Mouse (Mus musculus): Measurements from ENCODE around the gene 4930524J08Rik. TPM values are rescaled to one million over a fixed set of nuclear protein-coding genes. Genes with fewer than 3 reads are reported as not detected.

4930524J08Rik gene
- polyA plus RNA-seq, 1 experiment from 2014 or later, result 1.7 TPM

DNA sequence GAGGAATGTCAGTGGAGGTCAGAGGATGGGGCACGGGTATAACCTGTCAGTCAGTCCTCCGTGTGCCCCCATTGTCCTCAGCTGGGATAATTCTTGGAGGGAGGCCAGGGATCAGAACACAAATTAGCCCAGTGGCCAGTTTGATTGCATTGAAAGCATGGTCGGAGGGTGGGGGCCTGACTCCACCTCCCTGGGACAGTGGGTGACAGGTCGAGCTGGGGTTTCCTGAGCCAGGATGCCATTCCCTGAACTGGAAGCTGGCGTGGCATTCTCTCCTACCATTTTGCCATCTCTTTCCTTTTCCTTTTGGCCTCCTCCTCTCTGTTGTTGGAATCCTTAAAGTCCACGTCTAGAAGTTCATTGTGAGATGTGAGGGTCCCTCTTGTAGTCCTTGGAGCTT lies 27.0 kb downstream of the 4930524J08Rik start:
- Histone ChIP-seq H3K27me3 (no peaks in the 10 kb centered on the region), H3K27ac (replicated peaks) (no peak overlapping the region), H3K4me3 (replicated peaks) (no peak overlapping the region), H3K9ac (no peak overlapping the region), H3K4me2 (replicated peaks) (no peak overlapping the region), H3K4me1 (no peaks in the 10 kb centered on the region), H3K9me3 (replicated peaks) (no peaks in the 10 kb centered on the region), H3K36me3 (no peaks in the 10 kb centered on the region)
- WGBS, result 86% methylated on average over 6 of the region's 6 CpGs
- no peak for ATAC-seq (ENCODE audit: insufficient number of reproducible peaks, low FRiP score, low TSS enrichment, low read depth)

DNA sequence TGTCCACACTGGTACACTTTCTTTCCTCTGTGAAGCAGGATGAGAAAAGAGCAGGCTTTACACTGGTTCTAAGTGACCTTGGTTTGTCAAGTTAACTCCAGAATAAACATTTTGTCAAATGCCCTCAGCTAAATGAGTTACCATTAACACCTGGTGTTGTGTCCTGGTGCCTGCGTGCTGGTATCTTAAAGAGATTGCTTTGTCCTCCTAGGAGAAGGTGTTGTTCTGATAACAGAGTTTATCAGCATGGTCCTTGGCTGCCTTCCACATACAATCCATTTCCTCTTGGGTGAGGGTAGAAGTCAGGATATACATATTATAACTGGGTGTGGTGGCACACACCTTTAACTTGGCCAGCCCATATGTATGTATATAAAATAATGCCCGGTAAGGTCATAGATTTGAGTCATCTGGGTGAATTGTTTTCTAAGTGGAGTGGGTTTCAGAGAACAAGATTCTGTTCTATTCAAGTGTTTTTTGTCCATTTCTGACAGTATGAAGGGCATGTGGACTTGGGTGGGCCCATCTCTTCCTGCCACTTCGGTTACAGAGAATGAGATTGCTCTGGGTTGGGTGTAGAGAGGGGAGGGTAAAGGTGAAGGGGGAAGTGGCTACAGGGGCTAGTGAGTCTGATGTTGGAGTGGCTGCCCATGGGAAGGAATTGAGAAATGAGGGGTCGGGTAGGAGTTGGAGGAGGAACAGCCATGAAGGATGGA lies 27.6 kb downstream of the 4930524J08Rik start:
- H3K4me1 ChIP-seq, result no peaks in the 10 kb centered on the region
- no peaks in the 10 kb centered on the region for H3K36me3 ChIP-seq
- H3K27me3 ChIP-seq, result no peaks in the 10 kb centered on the region
- no peak overlapping the region for H3K4me3 ChIP-seq (replicated peaks)
- no peak overlapping the region for H3K27ac ChIP-seq (replicated peaks)
- H3K9ac ChIP-seq, result no peak overlapping the region
- no peak for ATAC-seq (ENCODE audit: insufficient number of reproducible peaks, low FRiP score, low TSS enrichment, low read depth)
- H3K4me2 ChIP-seq (replicated peaks), result no peak overlapping the region
- H3K9me3 ChIP-seq (replicated peaks), result no peaks in the 10 kb centered on the region
- 89% methylated on average over 4 of the region's 4 CpGs for WGBS

DNA sequence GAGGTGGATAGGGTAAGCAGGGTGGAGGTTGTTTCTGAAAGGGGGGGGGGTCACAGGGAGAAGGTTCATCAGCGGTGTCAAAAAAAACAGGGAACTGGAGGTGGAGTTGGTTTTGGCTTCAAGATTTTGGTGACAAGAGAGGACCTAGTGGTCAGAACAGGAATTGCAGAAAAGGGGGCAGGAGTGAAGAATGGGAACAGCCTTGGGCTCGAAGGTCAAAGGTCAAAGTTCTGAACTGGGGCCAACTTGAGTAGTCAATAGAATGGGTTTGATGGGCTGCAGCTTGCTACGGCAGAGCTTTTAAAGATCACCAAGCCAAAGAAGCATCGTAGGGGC lies 28.1 kb downstream of the 4930524J08Rik start:
- Histone ChIP-seq H3K4me2 (replicated peaks) (no peak overlapping the region), H3K4me1 (no peaks in the 10 kb centered on the region), H3K27me3 (no peaks in the 10 kb centered on the region), H3K36me3 (no peaks in the 10 kb centered on the region), H3K9me3 (replicated peaks) (no peaks in the 10 kb centered on the region), H3K27ac (replicated peaks) (no peak overlapping the region), H3K9ac (no peak overlapping the region), H3K4me3 (replicated peaks) (no peak overlapping the region)
- no peak for ATAC-seq (ENCODE audit: insufficient number of reproducible peaks, low FRiP score, low TSS enrichment, low read depth)
- 68% methylated on average over 4 of the region's 4 CpGs for WGBS

DNA sequence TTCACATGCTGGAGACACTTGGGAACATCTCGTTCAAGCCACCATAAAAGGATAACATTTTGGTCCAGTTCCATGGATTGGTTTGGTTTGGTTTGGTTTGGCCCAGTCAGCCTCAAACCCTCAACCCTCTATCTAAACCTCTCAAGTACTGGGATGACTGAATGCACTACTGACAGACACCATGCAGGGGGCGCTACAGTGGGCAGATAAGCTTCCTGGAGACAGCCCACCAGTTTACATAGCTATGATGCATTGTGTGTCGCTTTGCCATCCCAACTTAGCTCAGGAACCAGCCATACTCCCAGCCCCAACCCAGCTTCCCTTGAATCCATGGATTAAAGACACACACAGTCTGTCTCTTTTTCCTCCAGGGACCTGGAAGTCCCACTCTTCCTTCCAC lies 29.6 kb downstream of the 4930524J08Rik start:
- H3K27me3 ChIP-seq, result no peaks in the 10 kb centered on the region
- H3K9ac ChIP-seq, result no peak overlapping the region
- no peaks in the 10 kb centered on the region for H3K36me3 ChIP-seq
- no peak for ATAC-seq (ENCODE audit: insufficient number of reproducible peaks, low FRiP score, low TSS enrichment, low read depth)
- no peak overlapping the region for H3K4me3 ChIP-seq (replicated peaks)
- no peaks in the 10 kb centered on the region for H3K9me3 ChIP-seq (replicated peaks)
- no peak overlapping the region for H3K4me2 ChIP-seq (replicated peaks)
- H3K27ac ChIP-seq (replicated peaks), result no peak overlapping the region
- WGBS, result 52% methylated on average over 3 of the region's 3 CpGs
- H3K4me1 ChIP-seq, result no peaks in the 10 kb centered on the region

DNA sequence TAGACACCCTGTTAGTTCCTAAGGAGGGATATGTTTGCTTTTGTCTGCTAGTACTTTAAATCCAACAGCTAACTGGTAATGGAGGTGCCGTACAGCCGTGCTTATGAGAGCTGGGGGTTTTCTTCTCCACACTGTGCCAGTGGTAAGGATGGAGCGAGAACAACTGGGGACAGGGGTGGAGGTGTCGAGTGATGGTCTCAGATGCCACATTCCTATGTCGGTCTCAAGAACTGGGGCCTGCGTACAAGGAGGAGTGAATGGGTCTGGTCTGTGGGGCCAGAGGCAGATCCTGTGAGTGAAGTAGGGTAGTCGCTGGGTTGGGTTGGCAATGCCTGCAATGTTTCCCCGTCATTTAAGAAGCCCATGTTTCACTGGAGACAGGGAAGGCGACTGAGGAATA lies 33.7 kb downstream of the 4930524J08Rik start:
- 84% methylated on average over 9 of the region's 9 CpGs for WGBS
- Histone ChIP-seq H3K9me3 (replicated peaks) (no peaks in the 10 kb centered on the region), H3K36me3 (no peaks in the 10 kb centered on the region), H3K4me1 (no peaks in the 10 kb centered on the region), H3K27me3 (no peaks in the 10 kb centered on the region), H3K9ac (no peak overlapping the region), H3K27ac (replicated peaks) (no peak overlapping the region), H3K4me3 (replicated peaks) (no peak overlapping the region), H3K4me2 (replicated peaks) (no peak overlapping the region)
- ATAC-seq (ENCODE audit: insufficient number of reproducible peaks, low FRiP score, low TSS enrichment, low read depth), result no peak

DNA sequence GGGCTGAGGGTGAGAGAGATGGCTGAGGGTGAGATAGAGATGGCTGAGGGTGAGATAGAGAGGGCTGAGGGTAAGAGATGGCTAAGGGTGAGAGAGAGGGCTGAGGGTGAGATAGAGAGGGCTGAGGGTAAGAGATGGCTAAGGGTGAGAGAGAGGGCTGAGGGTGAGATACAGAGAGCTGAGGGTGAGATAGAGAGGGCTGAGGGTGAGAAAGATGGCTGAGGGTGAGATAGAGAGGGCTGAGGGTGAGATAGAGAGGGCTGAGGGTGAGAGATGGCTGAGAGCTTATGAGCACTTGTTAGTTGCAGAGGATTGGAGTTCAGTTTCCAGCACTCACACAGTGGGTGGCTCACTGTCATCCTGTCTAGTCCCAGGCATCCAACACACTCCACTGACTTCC lies 41.2 kb downstream of the 4930524J08Rik start:
- H3K4me2 ChIP-seq (replicated peaks), result no peak overlapping the region
- H3K9ac ChIP-seq, result no peak overlapping the region
- H3K27me3 ChIP-seq, result no peaks in the 10 kb centered on the region
- H3K4me1 ChIP-seq, result no peaks in the 10 kb centered on the region
- H3K36me3 ChIP-seq, result no peaks in the 10 kb centered on the region
- no peak for ATAC-seq (ENCODE audit: insufficient number of reproducible peaks, low FRiP score, low TSS enrichment, low read depth)
- no peak overlapping the region for H3K4me3 ChIP-seq (replicated peaks)
- no peak overlapping the region for H3K27ac ChIP-seq (replicated peaks)
- H3K9me3 ChIP-seq (replicated peaks), result no peaks in the 10 kb centered on the region

DNA sequence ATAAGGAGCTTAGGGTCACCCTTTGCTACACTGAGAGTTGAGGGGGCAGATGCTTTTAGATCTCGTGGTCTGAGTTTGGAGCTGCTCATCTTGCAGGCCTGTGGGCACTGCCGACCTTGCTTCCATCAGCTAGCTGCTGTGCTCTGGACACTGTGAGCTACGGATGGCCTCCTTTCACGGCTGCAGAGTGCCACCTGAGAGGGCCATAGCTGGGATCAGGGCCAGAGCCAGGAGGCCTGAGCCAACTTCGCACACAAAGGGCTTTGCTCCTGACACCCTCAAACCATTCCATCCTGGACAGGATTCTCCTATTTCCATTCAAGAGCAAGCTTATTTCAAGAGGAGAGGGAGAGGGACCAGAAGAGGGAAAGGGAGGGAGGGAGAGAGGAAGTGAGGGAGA lies 45.5 kb downstream of the 4930524J08Rik start:
- 59% methylated on average over 5 of the region's 5 CpGs for WGBS
- ATAC-seq (ENCODE audit: insufficient number of reproducible peaks, low FRiP score, low TSS enrichment, low read depth), result no peak

DNA sequence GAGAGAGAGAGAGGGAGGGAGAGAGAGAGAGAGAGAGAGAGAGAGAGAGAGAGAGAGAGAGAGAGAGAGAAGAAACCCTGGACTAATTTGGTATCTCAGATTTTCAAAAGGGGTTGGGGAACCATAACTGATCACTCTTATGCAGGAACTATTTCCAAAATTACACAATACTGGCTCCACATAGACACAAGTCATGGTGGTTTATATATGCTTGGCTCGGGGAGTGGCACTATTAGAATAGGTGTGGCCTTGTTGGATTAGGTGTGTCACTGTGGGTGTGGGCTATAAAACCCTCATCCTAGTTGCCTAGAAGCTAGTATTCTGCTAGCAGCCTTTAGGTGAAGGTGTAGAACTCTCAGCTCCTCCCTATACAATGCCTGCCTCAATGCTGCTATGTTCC lies 46.0 kb downstream of the 4930524J08Rik start:
- Histone ChIP-seq H3K4me3 (replicated peaks) (no peak overlapping the region), H3K27me3 (no peaks in the 10 kb centered on the region), H3K9me3 (replicated peaks) (no peaks in the 10 kb centered on the region), H3K4me1 (no peaks in the 10 kb centered on the region), H3K36me3 (no peaks in the 10 kb centered on the region), H3K27ac (replicated peaks) (no peak overlapping the region), H3K4me2 (replicated peaks) (no peak overlapping the region), H3K9ac (no peak overlapping the region)
- no peak for ATAC-seq (ENCODE audit: insufficient number of reproducible peaks, low FRiP score, low TSS enrichment, low read depth)
- WGBS, result 78% methylated on average over 1 of the region's 1 CpGs

More for the DNA sequence above, 45.5 kb downstream of the 4930524J08Rik start:
- H3K4me2 ChIP-seq (replicated peaks), result no peak overlapping the region
- H3K4me3 ChIP-seq (replicated peaks), result no peak overlapping the region
- H3K36me3 ChIP-seq, result no peaks in the 10 kb centered on the region
- no peaks in the 10 kb centered on the region for H3K27me3 ChIP-seq
- H3K9me3 ChIP-seq (replicated peaks), result no peaks in the 10 kb centered on the region
- H3K27ac ChIP-seq (replicated peaks), result no peak overlapping the region
- no peak overlapping the region for H3K9ac ChIP-seq
- no peaks in the 10 kb centered on the region for H3K4me1 ChIP-seq

Other genes starting within 250 kb of the 4930524J08Rik start
- gene Rasgef1b, start 250.0 kb upstream of the 4930524J08Rik start, polyA plus RNA-seq (2015; fragmentation: Nextera tagmentation; extraction: Ambion mirVana), result 11.5 and 11.6 TPM in 2 replicates
- gene Vamp9, start 72.8 kb upstream of the 4930524J08Rik start, polyA plus RNA-seq (2015; fragmentation: Nextera tagmentation; extraction: Ambion mirVana), result 0.46 and 0.69 TPM in 2 replicates
- gene Hnrnpd, start 123 bp upstream of the 4930524J08Rik start, polyA plus RNA-seq (2015; fragmentation: Nextera tagmentation; extraction: Ambion mirVana), result 180 and 195 TPM in 2 replicates
- 149 and 152 TPM in 2 replicates for gene Hnrnpdl, start 60.6 kb downstream of the 4930524J08Rik start, polyA plus RNA-seq (2015; fragmentation: Nextera tagmentation; extraction: Ambion mirVana)
- 41.5 and 41.9 TPM in 2 replicates for gene Enoph1, start 60.9 kb downstream of the 4930524J08Rik start, polyA plus RNA-seq (2015; fragmentation: Nextera tagmentation; extraction: Ambion mirVana)
- gene Tmem150c, start 180.7 kb downstream of the 4930524J08Rik start, polyA plus RNA-seq (2015; fragmentation: Nextera tagmentation; extraction: Ambion mirVana), result 6.2 and 6.4 TPM in 2 replicates